ENCODE assay signal across 11 mouse cellular contexts in genomic region chr1:90838657-90839056, GRCm38 (mm10). TPM values are rescaled to one million over a fixed set of nuclear protein-coding genes. Genes with fewer than 3 reads are reported as not detected.
DNase-seq lines count a peak whose midpoint lies in the region; ATAC-seq lines count a peak whose summit lies in the region.
"Had no signal": no experiment of that assay in that cellular context is flagged by ENCODE, and none has a peak within 500 bp of the region (broad histone marks: within the 10 kb centered on the region; RNA-seq: fewer than 3 reads in every experiment).

No protein-coding gene starts in this region.

- H3K4me1 ChIP-seq in intestine, embryonic 16.5 days (ENCODE audit: control insufficient read depth, insufficient read depth, low read length): peaks cover 30% of the 10 kb centered on the region
- no peaks in the 10 kb centered on the region for H3K4me1 ChIP-seq in midbrain, embryonic 11.5 days (ENCODE audit: control insufficient read depth, insufficient read depth, low read length)

- 0 out of 2 replicates have a peak overlapping the region, but pooled peaks have one; percentile 3 for H3K9ac ChIP-seq in intestine, embryonic 16.5 days (ENCODE audit: low read depth, low read length)
- H3K9ac ChIP-seq in midbrain, embryonic 11.5 days (ENCODE audit: low read length): no peak overlapping the region

- peak overlapping the region; percentile 61 for H3K27ac ChIP-seq in intestine, embryonic 16.5 days (ENCODE audit: low read length)
- no peak overlapping the region for H3K27ac ChIP-seq in midbrain, embryonic 11.5 days (ENCODE audit: low read depth, low read length)

- H3K9me3 ChIP-seq in intestine, embryonic 16.5 days (ENCODE audit: control insufficient read depth, low read length): no peaks in the 10 kb centered on the region
- H3K9me3 ChIP-seq in midbrain, embryonic 11.5 days (ENCODE audit: control insufficient read depth, low read length): no peaks in the 10 kb centered on the region

- 66% methylated on average over 4 of the region's 4 CpGs for WGBS in intestine, embryonic 16.5 days
- WGBS in midbrain, embryonic 11.5 days: 83% methylated on average over 4 of the region's 4 CpGs

- no peak overlapping the region for H3K4me2 ChIP-seq in intestine, embryonic 16.5 days (ENCODE audit: low read depth, low read length)
- H3K4me2 ChIP-seq in midbrain, embryonic 11.5 days: no peak overlapping the region

- no peak overlapping the region; the same call in 1 of the 2 replicates for H3K4me3 ChIP-seq in intestine, embryonic 16.5 days (ENCODE audit: low read length)
- no peak overlapping the region for H3K4me3 ChIP-seq in midbrain, embryonic 11.5 days (ENCODE audit: low read depth, low read length)

- H3K36me3 ChIP-seq in intestine, embryonic 16.5 days (ENCODE audit: control insufficient read depth, insufficient read depth, low read length): no peaks in the 10 kb centered on the region
- no peaks in the 10 kb centered on the region for H3K36me3 ChIP-seq in midbrain, embryonic 11.5 days (ENCODE audit: control insufficient read depth, insufficient read depth, low read length)

- DNase-seq in urinary bladder, postnatal 25 days (ENCODE audit: low spot score): peak; percentile 12
- no peak for DNase-seq in urinary bladder, adult 2 months (ENCODE audit: low spot score)
- peak; percentile 97 for DNase-seq in heart, adult 11 months
- DNase-seq in yolk sac, embryonic 10.5 days (ENCODE audit: low spot score): peak; percentile 7
- DNase-seq in embryo, embryonic 10.5 days (ENCODE audit: low spot score): no peak
- DNase-seq in midbrain, embryonic 11.5 days (ENCODE audit: low spot score, missing footprints): no peak
- DNase-seq in left cerebral cortex, postnatal 10 days (ENCODE audit: extremely low spot score in 1 of 2, low spot score in 2 of 2): no peak
- DNase-seq: cerebellum, adult 2 months had no signal

- intact Hi-C loops in left cerebral cortex, postnatal 10 days (cut with DNase I): no loop called here

- H3K27me3 ChIP-seq in intestine, embryonic 16.5 days (replicated peaks; ENCODE audit: control insufficient read depth, insufficient read depth, low read length): no peaks in the 10 kb centered on the region
- H3K27me3 ChIP-seq in midbrain, embryonic 11.5 days (ENCODE audit: control insufficient read depth, insufficient read depth, low read length): no peaks in the 10 kb centered on the region
- H3K27me3 ChIP-seq: Patski had no signal

- ATAC-seq in intestine, embryonic 16.5 days: no peak
- ATAC-seq in midbrain, embryonic 11.5 days (ENCODE audit: low FRiP score): no peak
- ATAC-seq: midbrain, embryonic 16.5 days; Patski had no signal

RNA-seq across cellular contexts. Expression of gene Col6a3, which starts 5.1 kb away (rescaled TPM):
- polyA plus RNA-seq in urinary bladder, adult 2 months (2012; rRNA removed): 235 and 273 TPM in 2 replicates
- 61.9 and 70.6 TPM in 2 replicates for polyA plus RNA-seq in intestine, embryonic 16.5 days (2015; fragmentation: Nextera tagmentation; extraction: Ambion mirVana)
- 6.5 and 6.7 TPM in 2 replicates for polyA plus RNA-seq in midbrain, embryonic 11.5 days (2014; fragmentation: Nextera tagmentation; extraction: Ambion mirVana)
- 1 to 10 TPM; 5.3 to 8.8 TPM for total RNA-seq in left cerebral cortex, postnatal 10 days (2021)

Comparison
In these comparisons a context has a peak if more than half of its experiments do, and no peak if none do; other contexts are left out.
1. DNase-seq: peak in urinary bladder, postnatal 25 days (single experiment), heart, adult 11 months (single experiment) and yolk sac, embryonic 10.5 days (single experiment); none in urinary bladder, adult 2 months (single experiment), embryo, embryonic 10.5 days (single experiment), midbrain, embryonic 11.5 days (single experiment) and left cerebral cortex, postnatal 10 days (0 of 2).